Mouse (Mus musculus): Measurements from ENCODE around the gene Slco6c1. TPM values are rescaled to one million over a fixed set of nuclear protein-coding genes. Genes with fewer than 3 reads are reported as not detected.

Slco6c1 gene
- total RNA-seq (2021), result not detected
- long read RNA-seq, experiment 1, result 0 reads
- long read RNA-seq, experiment 2, result 0 reads

DNA sequence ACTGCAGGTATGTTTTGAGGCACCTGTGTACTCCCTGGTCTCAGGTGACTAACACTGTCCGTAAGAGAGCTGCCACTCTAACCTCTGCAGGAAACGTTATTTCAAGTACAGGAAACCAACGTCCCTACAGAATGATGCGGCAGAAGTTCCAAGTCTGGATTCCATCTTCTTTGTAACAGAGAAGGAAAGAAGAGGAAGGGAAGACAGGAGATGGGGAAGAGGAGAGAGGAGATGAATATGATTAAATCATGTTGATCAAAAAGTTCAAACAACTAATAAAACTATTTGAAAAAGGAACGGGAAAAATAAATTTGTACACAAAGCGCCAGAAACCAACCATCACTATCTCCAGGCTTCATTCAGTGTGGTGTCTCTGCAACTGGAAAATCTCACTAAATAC, at the start of gene Slco6c1:
Slco6c1 (minus strand) TSS at position 101 of the 400 bp plus-strand sequence.
- DNase-seq, result no peak

DNA sequence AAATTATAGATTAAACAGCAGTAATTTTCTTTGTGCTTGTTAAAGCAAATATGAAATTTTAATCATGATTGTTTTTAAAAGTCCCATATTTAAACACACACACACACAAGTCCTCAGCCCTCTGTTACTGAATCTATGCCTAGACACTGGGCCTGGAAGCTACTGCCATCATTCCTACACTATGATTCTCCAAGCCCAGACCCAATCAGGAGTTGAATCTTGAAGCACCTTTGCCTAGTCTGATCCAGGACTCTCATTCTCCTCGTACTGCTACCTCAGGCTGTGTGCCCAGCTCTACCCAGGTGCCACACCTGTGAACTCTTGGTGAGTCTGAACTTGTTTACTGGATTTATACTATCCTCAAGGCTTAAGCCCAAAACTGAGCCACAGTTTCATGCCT, 89.1 kb downstream of the Slco6c1 start:
- no peak for DNase-seq

DNA sequence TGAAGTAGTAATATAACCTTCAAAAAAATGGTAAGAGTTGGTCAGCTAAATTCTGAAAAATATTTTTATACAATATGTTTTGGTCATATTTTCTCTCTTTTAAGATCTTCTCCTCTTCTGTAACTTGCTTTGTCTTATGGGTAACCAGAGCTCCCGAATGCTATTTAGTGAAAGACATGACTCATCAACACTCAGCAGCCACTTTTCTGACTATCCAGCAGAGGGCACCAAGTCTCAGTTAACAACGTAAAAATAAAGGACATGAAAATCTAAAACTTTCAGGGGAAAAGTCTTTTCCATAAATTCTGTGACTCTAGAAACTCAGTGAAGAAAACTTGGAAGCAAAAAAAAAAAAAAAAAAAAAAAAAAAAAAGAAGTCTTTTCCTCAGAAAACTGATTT, 89.6 kb downstream of the Slco6c1 start:
- no peak for DNase-seq

DNA sequence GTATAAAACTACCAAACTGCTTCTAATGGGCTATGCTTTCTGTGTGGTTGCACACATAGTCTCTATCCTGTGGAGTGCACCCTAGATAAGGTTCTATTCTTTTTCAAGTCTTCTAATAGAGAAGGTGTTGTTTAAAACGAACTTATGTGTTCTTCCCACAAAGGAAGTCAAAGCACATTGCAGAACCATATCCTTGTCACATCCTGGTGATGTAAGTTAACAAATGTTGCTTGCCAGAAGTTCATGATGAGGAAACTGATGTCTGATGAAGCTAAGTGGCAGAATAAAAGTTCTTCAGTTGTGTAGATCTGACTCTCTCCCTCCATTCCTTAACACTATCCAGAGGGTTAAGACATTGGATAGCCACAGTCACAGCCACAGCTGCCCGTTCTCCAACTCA, 90.1 kb downstream of the Slco6c1 start:
- no peak for DNase-seq

DNA sequence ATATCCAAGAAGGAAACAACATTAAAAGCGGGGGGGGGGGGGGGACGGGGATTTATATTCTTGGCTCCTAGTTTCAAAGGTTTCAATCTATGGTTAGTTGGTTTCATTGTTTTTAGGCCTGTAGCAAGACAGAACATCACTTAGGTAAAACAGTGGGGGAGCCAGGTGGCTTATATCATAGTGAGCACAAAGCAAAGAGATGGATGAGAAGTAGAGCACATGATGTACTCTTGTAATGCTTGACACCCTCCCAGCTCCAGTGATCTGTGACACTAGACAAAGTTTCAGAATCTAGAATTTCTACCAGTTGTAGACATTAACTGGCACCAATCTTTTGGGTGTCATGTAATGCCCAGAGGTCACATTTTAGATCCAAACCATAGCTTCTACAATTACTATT, 106.7 kb downstream of the Slco6c1 start:
- DNase-seq, result no peak

DNA sequence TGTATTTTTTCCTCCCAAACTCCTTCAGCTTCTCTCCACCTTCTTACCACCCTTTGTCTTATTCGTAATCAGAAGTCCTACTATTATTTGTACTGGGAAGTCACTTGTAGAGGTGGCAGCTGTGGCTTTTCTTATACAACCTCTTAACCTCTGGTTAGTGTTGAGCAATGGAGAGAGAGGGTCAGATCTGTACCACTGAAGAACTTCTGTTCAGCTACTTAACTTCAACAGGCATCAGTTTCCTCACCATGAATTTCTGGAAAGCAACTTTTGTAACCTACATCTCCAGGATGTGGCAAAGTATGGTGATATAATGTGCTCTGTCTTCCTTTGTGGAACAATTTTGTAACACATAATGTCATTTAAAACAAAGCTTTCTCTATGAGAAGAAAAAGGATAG, 108.7 kb downstream of the Slco6c1 start:
- no peak for DNase-seq

DNA sequence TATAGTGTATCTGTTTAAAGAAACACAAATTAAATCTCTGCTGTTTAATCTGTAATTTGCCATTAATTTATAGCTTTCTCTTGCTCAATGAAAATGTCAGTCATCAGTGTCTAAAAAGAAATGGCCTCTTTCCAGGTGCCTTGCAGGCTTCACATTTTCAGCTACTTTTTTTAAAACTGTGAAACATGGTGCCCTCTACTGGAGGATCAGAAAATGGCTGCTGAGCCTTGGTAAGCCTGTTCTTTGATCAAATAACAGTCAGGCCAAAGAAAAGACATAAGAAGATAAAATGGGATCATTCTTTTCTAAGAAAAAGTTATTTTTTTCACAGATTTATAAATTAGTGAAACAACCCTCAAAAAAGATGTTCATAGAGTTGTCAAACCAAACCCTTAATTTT, 109.1 kb downstream of the Slco6c1 start:
- no peak for DNase-seq

Data from gastrocnemius, postnatal 25 days (tissue).